Mouse (Mus musculus) intestine, embryonic 15.5 days (tissue): Measurements from ENCODE around the gene Bik. TPM values are rescaled to one million over a fixed set of nuclear protein-coding genes. Genes with fewer than 3 reads are reported as not detected.

Experiments used
- ATAC-seq: fragments of 200-750 bp; cut with Nextera tagmentation; 2 replicates; pipeline ENCODE4 v1.8.0; 2017; ENCODE audit warnings: moderate TSS enrichment, moderate library complexity
- H3K27ac ChIP-seq: fragments of 300-500 bp; sonication (generic); 2 replicates; pipeline ENCODE4 v1.5.1; 2015; ENCODE audit warnings: mild to moderate bottlenecking, inconsistent platforms
- H3K27me3 ChIP-seq: fragments of 300-500 bp; sonication (generic); replicated peaks from 2 replicates; pipeline ENCODE4 v1.6.1; 2015; ENCODE audit warnings: inconsistent platforms
- H3K36me3 ChIP-seq: fragments of 300-500 bp; sonication (generic); 2 replicates; pipeline ENCODE4 v1.6.1; 2015; ENCODE audit warnings: inconsistent platforms
- H3K4me1 ChIP-seq: fragments of 300-500 bp; sonication (generic); replicated peaks from 2 replicates; pipeline ENCODE4 v1.6.1; 2015; ENCODE audit warnings: inconsistent platforms
- H3K4me2 ChIP-seq: fragments of 300-500 bp; sonication (generic); replicated peaks from 2 replicates; pipeline ENCODE4 v1.6.1; 2015; ENCODE audit warnings: mild to moderate bottlenecking, inconsistent platforms
- H3K4me3 ChIP-seq: fragments of 300-500 bp; sonication (generic); replicated peaks from 2 replicates; pipeline ENCODE4 v1.5.1; 2015; ENCODE audit warnings: inconsistent platforms
- H3K9ac ChIP-seq: fragments of 300-500 bp; sonication (generic); 2 replicates; pipeline ENCODE4 v1.6.1; 2015; ENCODE audit warnings: inconsistent platforms
- H3K9me3 ChIP-seq: fragments of 300-500 bp; sonication (generic); 2 replicates; pipeline ENCODE4 v1.6.1; 2016; ENCODE audit warnings: inconsistent platforms
- WGBS: fragments of 180-500 bp; shearing (Covaris S2); methylation state at CpG from one replicate; pipeline ENCODE4 v1.1.7; 2015; 5-methylcytosine and 5-hydroxymethylcytosine counted together
- polyA plus RNA-seq: library from polyadenylated mRNA; unstranded; fragments of >200 nt; fragmentation: Nextera tagmentation; extraction: Ambion mirVana; gene quantifications from 2 replicates; pipeline ENCODE4 v1.2.1, GENCODE M21; 2015

Bik gene
- polyA plus RNA-seq = 4.3 and 5.6 TPM in 2 replicates

GRCm38 (mm10) chr15:83526424-83527091, at the start of gene Bik:
TSS of gene Bik (plus strand) at chr15:83526862.
- Histone ChIP-seq H3K9me3 (no peaks in the 10 kb centered on the region), H3K27ac (no peak within 1 kb of the TSS), H3K4me3 (peak within 1 kb of the TSS; percentile 50), H3K27me3 (peaks cover 33% of the 10 kb centered on the region), H3K4me1 (peaks cover 23% of the 10 kb centered on the region), H3K36me3 (no peaks in the 10 kb centered on the region), H3K4me2 (peak within 1 kb of the TSS; percentile 96), H3K9ac (peak within 1 kb of the TSS; percentile 53)
- WGBS = under 1% methylated on average over 45 of the region's 45 CpGs
- peak; percentile 81 for ATAC-seq

- no peak overlapping the region for H3K27ac ChIP-seq
- H3K4me1 ChIP-seq = peaks cover 13% of the 10 kb centered on the region
- no peaks in the 10 kb centered on the region for H3K36me3 ChIP-seq
- no peak overlapping the region for H3K4me3 ChIP-seq
- no peak for ATAC-seq
- 69% methylated on average over 3 of the region's 3 CpGs for WGBS
- no peaks in the 10 kb centered on the region for H3K9me3 ChIP-seq
- H3K9ac ChIP-seq = no peak overlapping the region
- H3K4me2 ChIP-seq = no peak overlapping the region
- no peaks in the 10 kb centered on the region for H3K27me3 ChIP-seq
Measured at GRCm38 (mm10) chr15:83478096-83478495, 48.6 kb upstream of the Bik start.

GRCm38 (mm10) chr15:83479818-83480217, 46.8 kb upstream of the Bik start:
- ATAC-seq = no peak
- Histone ChIP-seq H3K4me2 (no peak overlapping the region), H3K4me3 (no peak overlapping the region), H3K9me3 (no peaks in the 10 kb centered on the region), H3K27ac (no peak overlapping the region), H3K27me3 (no peaks in the 10 kb centered on the region), H3K4me1 (peaks cover under 1% of the 10 kb centered on the region), H3K36me3 (no peaks in the 10 kb centered on the region), H3K9ac (no peak overlapping the region)
- 87% methylated on average over 4 of the region's 4 CpGs for WGBS

GRCm38 (mm10) chr15:83481236-83481780, 45.4 kb upstream of the Bik start:
- H3K27me3 ChIP-seq = no peaks in the 10 kb centered on the region
- H3K9ac ChIP-seq = no peak overlapping the region
- no peak for ATAC-seq
- H3K36me3 ChIP-seq = no peaks in the 10 kb centered on the region
- H3K9me3 ChIP-seq = no peaks in the 10 kb centered on the region
- WGBS = 72% methylated on average over 10 of the region's 10 CpGs
- H3K27ac ChIP-seq = no peak overlapping the region
- no peaks in the 10 kb centered on the region for H3K4me1 ChIP-seq
- H3K4me2 ChIP-seq = no peak overlapping the region
- H3K4me3 ChIP-seq = no peak overlapping the region

DNA sequence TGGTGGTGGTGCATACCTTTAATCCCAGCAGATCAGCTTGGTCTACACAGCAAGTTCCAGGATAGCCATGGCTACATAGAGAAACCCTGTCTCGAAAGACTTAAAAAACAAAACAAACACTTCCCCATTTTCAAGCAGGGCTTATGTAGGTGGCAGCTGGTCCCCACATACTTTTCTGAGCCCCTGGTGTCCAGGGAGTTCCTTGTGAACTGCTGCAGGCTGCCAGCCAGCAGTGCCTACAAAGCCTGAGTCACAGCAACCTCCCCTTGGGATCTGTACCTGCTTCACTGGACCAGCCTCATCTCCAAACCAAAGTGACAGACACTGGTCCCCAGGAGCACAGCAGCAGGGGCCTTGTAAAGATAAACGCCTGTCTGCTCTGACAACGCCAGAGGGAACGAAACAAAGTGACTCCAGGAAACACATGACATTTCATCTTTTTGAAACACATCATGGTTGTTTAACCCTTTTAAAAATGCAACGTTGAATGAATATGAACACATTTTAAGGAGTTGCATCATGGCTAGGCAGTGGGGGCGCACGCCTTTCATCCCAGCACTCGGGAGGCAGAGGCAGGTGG, 43.9 kb upstream of the Bik start:
- Histone ChIP-seq H3K9ac (no peak overlapping the region), H3K36me3 (no peaks in the 10 kb centered on the region), H3K4me2 (no peak overlapping the region), H3K27ac (no peak overlapping the region), H3K27me3 (no peaks in the 10 kb centered on the region), H3K9me3 (no peaks in the 10 kb centered on the region), H3K4me3 (no peak overlapping the region), H3K4me1 (no peaks in the 10 kb centered on the region)
- 76% methylated on average over 8 of the region's 8 CpGs for WGBS
- no peak for ATAC-seq

- H3K4me1 ChIP-seq = no peaks in the 10 kb centered on the region
- H3K27me3 ChIP-seq = no peaks in the 10 kb centered on the region
- H3K9me3 ChIP-seq = no peaks in the 10 kb centered on the region
- H3K4me3 ChIP-seq = no peak overlapping the region
- no peak overlapping the region for H3K9ac ChIP-seq
- no peak overlapping the region for H3K4me2 ChIP-seq
- H3K36me3 ChIP-seq = no peaks in the 10 kb centered on the region
- no peak for ATAC-seq
- WGBS = 37% methylated on average over 2 of the region's 2 CpGs
- no peak overlapping the region for H3K27ac ChIP-seq
Measured at GRCm38 (mm10) chr15:83483482-83483881, 43.2 kb upstream of the Bik start.

- ATAC-seq = no peak
- no peaks in the 10 kb centered on the region for H3K4me1 ChIP-seq
- H3K9ac ChIP-seq = no peak overlapping the region
- no peaks in the 10 kb centered on the region for H3K27me3 ChIP-seq
- 93% methylated on average over 10 of the region's 10 CpGs for WGBS
- H3K27ac ChIP-seq = no peak overlapping the region
- H3K9me3 ChIP-seq = no peaks in the 10 kb centered on the region
- H3K4me2 ChIP-seq = no peak overlapping the region
- no peaks in the 10 kb centered on the region for H3K36me3 ChIP-seq
- no peak overlapping the region for H3K4me3 ChIP-seq
Measured at GRCm38 (mm10) chr15:83484311-83484710, 42.4 kb upstream of the Bik start.

- H3K4me1 ChIP-seq = no peaks in the 10 kb centered on the region
- 79% methylated on average over 9 of the region's 9 CpGs for WGBS
- no peak overlapping the region for H3K27ac ChIP-seq
- no peak overlapping the region for H3K4me2 ChIP-seq
- no peaks in the 10 kb centered on the region for H3K9me3 ChIP-seq
- H3K27me3 ChIP-seq = no peaks in the 10 kb centered on the region
- H3K4me3 ChIP-seq = no peak overlapping the region
- ATAC-seq = no peak
- H3K36me3 ChIP-seq = peaks cover 2% of the 10 kb centered on the region; the same call in 1 of the 2 replicates
- no peak overlapping the region for H3K9ac ChIP-seq
Measured at GRCm38 (mm10) chr15:83487477-83488115, 39.1 kb upstream of the Bik start.

GRCm38 (mm10) chr15:83489471-83489870, 37.2 kb upstream of the Bik start:
- no peak overlapping the region for H3K27ac ChIP-seq
- ATAC-seq = no peak
- 91% methylated on average over 20 of the region's 20 CpGs for WGBS
- no peak overlapping the region for H3K9ac ChIP-seq
- H3K27me3 ChIP-seq = no peaks in the 10 kb centered on the region
- H3K36me3 ChIP-seq = peaks cover 6% of the 10 kb centered on the region; the same call in 1 of the 2 replicates
- no peaks in the 10 kb centered on the region for H3K4me1 ChIP-seq
- H3K4me2 ChIP-seq = no peak overlapping the region
- no peaks in the 10 kb centered on the region for H3K9me3 ChIP-seq
- H3K4me3 ChIP-seq = no peak overlapping the region

DNA sequence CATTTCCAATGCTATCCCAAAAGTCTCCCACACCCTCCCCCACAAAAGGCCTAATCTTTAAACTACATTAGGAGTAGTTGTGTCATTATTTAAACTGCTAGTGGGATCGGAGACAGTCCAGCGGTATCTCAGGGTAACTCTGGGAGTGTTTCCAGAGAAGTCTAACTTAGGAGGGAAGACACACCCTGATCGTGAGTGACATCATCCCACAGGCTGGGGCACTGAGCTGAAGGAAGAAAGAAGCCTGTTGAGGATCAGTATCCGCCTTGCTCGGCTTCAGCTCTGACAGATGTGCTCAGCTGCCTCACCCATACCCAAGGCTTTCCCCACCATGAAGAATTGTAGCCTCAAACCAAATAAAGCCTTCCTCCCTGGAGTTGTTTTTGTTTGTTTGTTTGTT, 34.8 kb upstream of the Bik start:
- no peaks in the 10 kb centered on the region for H3K27me3 ChIP-seq
- H3K4me3 ChIP-seq = no peak overlapping the region
- ATAC-seq = 0 out of 2 replicates have a peak, but pooled peaks have one; percentile 47
- no peak overlapping the region for H3K4me2 ChIP-seq
- H3K9ac ChIP-seq = no peak overlapping the region
- no peak overlapping the region for H3K27ac ChIP-seq
- H3K36me3 ChIP-seq = peaks cover 6% of the 10 kb centered on the region; the same call in 1 of the 2 replicates
- WGBS = 48% methylated on average over 5 of the region's 5 CpGs
- no peaks in the 10 kb centered on the region for H3K9me3 ChIP-seq
- H3K4me1 ChIP-seq = no peaks in the 10 kb centered on the region

- H3K9me3 ChIP-seq = no peaks in the 10 kb centered on the region
- H3K4me1 ChIP-seq = no peaks in the 10 kb centered on the region
- peaks cover 6% of the 10 kb centered on the region; the same call in 1 of the 2 replicates for H3K36me3 ChIP-seq
- no peak overlapping the region for H3K4me2 ChIP-seq
- 64% methylated on average over 7 of the region's 7 CpGs for WGBS
- H3K4me3 ChIP-seq = no peak overlapping the region
- no peak overlapping the region for H3K27ac ChIP-seq
- no peaks in the 10 kb centered on the region for H3K27me3 ChIP-seq
- H3K9ac ChIP-seq = no peak overlapping the region
- ATAC-seq = no peak
Measured at GRCm38 (mm10) chr15:83493856-83494571, 32.6 kb upstream of the Bik start.

DNA sequence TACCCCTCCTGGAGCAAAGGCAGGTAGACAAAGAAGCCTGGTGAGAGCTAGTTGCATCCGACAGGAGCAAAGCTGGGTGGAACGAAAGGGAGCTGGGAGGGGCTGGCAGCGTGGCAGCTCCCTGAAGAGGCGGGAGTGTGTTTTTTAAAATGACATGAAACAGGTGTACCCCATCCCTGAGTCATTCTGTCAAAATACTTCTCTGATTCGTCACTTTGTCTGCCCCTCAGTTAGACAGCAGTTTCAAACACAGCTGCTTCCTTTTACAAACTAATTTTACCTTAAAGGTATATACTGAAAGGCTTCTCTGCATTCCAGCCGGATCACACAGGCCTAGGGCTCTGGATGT, 32.1 kb upstream of the Bik start:
- no peak overlapping the region for H3K4me2 ChIP-seq
- peaks cover 6% of the 10 kb centered on the region; the same call in 1 of the 2 replicates for H3K36me3 ChIP-seq
- H3K27ac ChIP-seq = no peak overlapping the region
- no peaks in the 10 kb centered on the region for H3K27me3 ChIP-seq
- no peak for ATAC-seq
- no peaks in the 10 kb centered on the region for H3K9me3 ChIP-seq
- no peak overlapping the region for H3K9ac ChIP-seq
- H3K4me3 ChIP-seq = no peak overlapping the region
- 66% methylated on average over 6 of the region's 6 CpGs for WGBS
- H3K4me1 ChIP-seq = no peaks in the 10 kb centered on the region
